Mouse (Mus musculus): ENCODE data around the gene Jazf1. TPM values are rescaled to one million over a fixed set of nuclear protein-coding genes. Genes with fewer than 3 reads are reported as not detected.

Gene Jazf1
- 3.4 and 5.7 TPM in 2 replicates for polyA plus RNA-seq (2016; fragmentation: Nextera tagmentation; extraction: Ambion mirVana)

GRCm38 (mm10) chr6:53067989-53068874 lies at the start of gene Jazf1:
TSS of gene Jazf1 (minus strand) at chr6:53068631.
- peak within 1 kb of the TSS; percentile 88 for H3K4me3 ChIP-seq
- 7% methylated on average over 99 of the region's 133 CpGs for WGBS

GRCm38 (mm10) chr6:53117855-53118254 lies 49.4 kb upstream of the Jazf1 start:
- no peaks in the 10 kb centered on the region for H3K9me3 ChIP-seq (replicated peaks)
- H3K36me3 ChIP-seq, result no peaks in the 10 kb centered on the region
- peak overlapping the region; percentile 28; the same call in 1 of the 2 replicates for H3K27ac ChIP-seq (replicated peaks)
- DNase-seq (ENCODE audit: low spot score), result no peak
- 69% methylated on average over 1 of the region's 1 CpGs for WGBS
- no peaks in the 10 kb centered on the region for H3K27me3 ChIP-seq (ENCODE audit: low read depth, poor library complexity, severe bottlenecking)
- H3K4me3 ChIP-seq, result no peak overlapping the region
- H3K4me1 ChIP-seq, result peaks cover 14% of the 10 kb centered on the region

More at GRCm38 (mm10) chr6:53067989-53068874, at the start of gene Jazf1:
- H3K27me3 ChIP-seq (ENCODE audit: low read depth, poor library complexity, severe bottlenecking), result peaks cover 72% of the 10 kb centered on the region
- peaks cover 15% of the 10 kb centered on the region for H3K4me1 ChIP-seq
- peak within 1 kb of the TSS; percentile 86 for H3K27ac ChIP-seq (replicated peaks)
- H3K9me3 ChIP-seq (replicated peaks), result no peaks in the 10 kb centered on the region
- peak; percentile 73 for DNase-seq (ENCODE audit: low spot score)
- no peaks in the 10 kb centered on the region for H3K36me3 ChIP-seq

DNA sequence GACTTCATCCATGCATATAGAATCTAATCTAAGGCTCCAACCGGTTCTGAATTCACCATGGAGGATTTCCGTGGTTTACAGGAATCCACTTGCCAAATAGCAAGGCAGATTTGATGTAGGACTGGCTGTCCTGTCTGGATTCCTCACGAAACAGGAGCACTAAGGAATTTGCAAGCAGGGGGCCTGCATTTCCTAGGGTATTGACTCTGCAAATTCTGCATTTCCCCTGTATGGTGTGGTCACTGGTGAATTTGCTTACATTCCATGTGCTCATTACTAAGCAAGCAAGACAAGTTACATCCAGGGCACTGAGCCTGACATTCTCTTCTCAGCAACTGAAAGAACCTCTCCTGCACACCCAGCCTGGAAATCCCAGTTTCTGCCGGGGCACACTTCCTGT lies 18.4 kb upstream of the Jazf1 start:
- WGBS, result 65% methylated on average over 4 of the region's 4 CpGs
- Histone ChIP-seq H3K4me1 (no peaks in the 10 kb centered on the region), H3K27ac (replicated peaks) (no peak overlapping the region), H3K36me3 (no peaks in the 10 kb centered on the region), H3K27me3 (ENCODE audit: low read depth, poor library complexity, severe bottlenecking) (no peaks in the 10 kb centered on the region), H3K4me3 (no peak overlapping the region), H3K9me3 (replicated peaks) (no peaks in the 10 kb centered on the region)
- no peak for DNase-seq (ENCODE audit: low spot score)

DNA sequence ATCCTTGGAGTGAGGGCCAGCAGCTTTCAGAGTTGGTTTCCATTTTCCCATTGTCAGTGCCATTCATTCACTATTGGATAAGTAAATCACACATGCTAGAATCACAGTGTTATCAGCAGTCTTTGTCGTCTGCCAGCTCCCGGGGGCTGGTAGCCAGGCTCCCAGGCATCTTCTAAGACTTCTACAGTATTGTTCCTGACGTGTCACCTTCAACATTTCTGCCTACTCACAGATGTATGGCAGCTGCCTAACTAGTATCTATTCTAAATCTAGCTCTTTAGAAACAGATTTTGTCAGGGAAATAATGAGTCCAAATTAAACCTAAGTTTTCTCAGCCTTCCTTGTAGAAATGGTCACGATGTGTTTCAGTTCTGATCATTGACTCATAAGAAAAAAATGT lies 12.8 kb upstream of the Jazf1 start:
- Histone ChIP-seq H3K9me3 (replicated peaks) (no peaks in the 10 kb centered on the region), H3K27me3 (ENCODE audit: low read depth, poor library complexity, severe bottlenecking) (no peaks in the 10 kb centered on the region), H3K4me3 (no peak overlapping the region), H3K27ac (replicated peaks) (no peak overlapping the region), H3K4me1 (peaks cover 7% of the 10 kb centered on the region; the same call in 1 of the 2 replicates), H3K36me3 (no peaks in the 10 kb centered on the region)
- WGBS, result 80% methylated on average over 4 of the region's 4 CpGs
- DNase-seq (ENCODE audit: low spot score), result no peak

GRCm38 (mm10) chr6:53078671-53079070 lies 10.2 kb upstream of the Jazf1 start:
- Histone ChIP-seq H3K4me1 (peaks cover 19% of the 10 kb centered on the region), H3K36me3 (no peaks in the 10 kb centered on the region), H3K27me3 (ENCODE audit: low read depth, poor library complexity, severe bottlenecking) (no peaks in the 10 kb centered on the region), H3K9me3 (replicated peaks) (no peaks in the 10 kb centered on the region), H3K4me3 (no peak overlapping the region), H3K27ac (replicated peaks) (no peak overlapping the region)
- DNase-seq (ENCODE audit: low spot score), result no peak
- WGBS, result 35% methylated on average over 2 of the region's 2 CpGs

GRCm38 (mm10) chr6:53071732-53072131 lies 3.3 kb upstream of the Jazf1 start:
- Histone ChIP-seq H3K27ac (replicated peaks) (no peak overlapping the region), H3K4me1 (peaks cover 27% of the 10 kb centered on the region), H3K36me3 (no peaks in the 10 kb centered on the region), H3K27me3 (ENCODE audit: low read depth, poor library complexity, severe bottlenecking) (peaks cover 59% of the 10 kb centered on the region), H3K4me3 (no peak overlapping the region), H3K9me3 (replicated peaks) (no peaks in the 10 kb centered on the region)
- no peak for DNase-seq (ENCODE audit: low spot score)
- 84% methylated on average over 6 of the region's 6 CpGs for WGBS

GRCm38 (mm10) chr6:53069976-53070575 lies 1.6 kb upstream of the Jazf1 start:
- Histone ChIP-seq H3K4me3 (no peak overlapping the region), H3K4me1 (peaks cover 23% of the 10 kb centered on the region), H3K36me3 (no peaks in the 10 kb centered on the region), H3K27me3 (ENCODE audit: low read depth, poor library complexity, severe bottlenecking) (peaks cover 72% of the 10 kb centered on the region), H3K27ac (replicated peaks) (no peak overlapping the region), H3K9me3 (replicated peaks) (no peaks in the 10 kb centered on the region)
- DNase-seq (ENCODE audit: low spot score), result no peak
- 35% methylated on average over 5 of the region's 5 CpGs for WGBS

- H3K36me3 ChIP-seq, result no peaks in the 10 kb centered on the region
- peak overlapping the region; percentile 86 for H3K27ac ChIP-seq (replicated peaks)
- H3K27me3 ChIP-seq (ENCODE audit: low read depth, poor library complexity, severe bottlenecking), result peaks cover 73% of the 10 kb centered on the region
- H3K4me1 ChIP-seq, result peaks cover 15% of the 10 kb centered on the region
- peak overlapping the region; percentile 88 for H3K4me3 ChIP-seq
- WGBS, result 4% methylated on average over 6 of the region's 6 CpGs
- H3K9me3 ChIP-seq (replicated peaks), result no peaks in the 10 kb centered on the region
- DNase-seq (ENCODE audit: low spot score), result no peak
These were observed 396 bp upstream of the Jazf1 start for GRCm38 (mm10) chr6:53068875-53069178.

DNA sequence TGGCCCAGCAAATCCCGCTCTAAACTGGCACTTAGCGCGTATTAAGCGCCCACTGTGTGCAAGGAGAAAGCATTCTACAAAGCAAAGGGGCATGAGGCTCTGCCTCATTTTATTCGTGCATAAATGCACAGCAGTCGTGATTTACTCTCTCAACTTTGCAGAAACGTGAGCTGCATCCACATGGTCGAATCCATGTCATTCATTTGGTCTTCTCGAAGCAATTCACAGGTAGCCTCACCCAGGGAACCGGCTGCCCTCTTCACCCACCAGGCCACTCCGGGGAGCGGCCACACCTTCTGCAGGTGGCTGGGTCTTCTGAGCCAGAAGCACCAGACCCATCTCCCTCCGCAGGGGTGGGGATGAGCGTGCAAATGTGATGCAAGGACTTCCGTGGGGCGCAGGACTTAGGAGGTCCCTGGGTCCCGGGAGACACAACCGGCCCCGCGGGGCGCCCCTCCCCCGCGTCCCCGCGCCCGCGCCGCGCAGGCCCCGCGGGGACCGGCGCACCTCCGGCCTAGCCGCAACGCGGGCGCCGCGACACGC lies 914 bp downstream of the Jazf1 start:
- Histone ChIP-seq H3K27me3 (ENCODE audit: low read depth, poor library complexity, severe bottlenecking) (peaks cover 65% of the 10 kb centered on the region), H3K27ac (replicated peaks) (peak overlapping the region; percentile 86), H3K4me3 (peak overlapping the region; percentile 88), H3K4me1 (peaks cover 15% of the 10 kb centered on the region), H3K36me3 (no peaks in the 10 kb centered on the region), H3K9me3 (replicated peaks) (no peaks in the 10 kb centered on the region)
- peak; percentile 26 for DNase-seq (ENCODE audit: low spot score)
- 3% methylated on average over 40 of the region's 41 CpGs for WGBS

GRCm38 (mm10) chr6:53066978-53067377 lies 1.5 kb downstream of the Jazf1 start:
- no peaks in the 10 kb centered on the region for H3K36me3 ChIP-seq
- H3K4me3 ChIP-seq, result peak overlapping the region; percentile 88; the same call in 1 of the 2 replicates
- no peak overlapping the region for H3K27ac ChIP-seq (replicated peaks)
- no peaks in the 10 kb centered on the region for H3K9me3 ChIP-seq (replicated peaks)
- no peak for DNase-seq (ENCODE audit: low spot score)
- H3K27me3 ChIP-seq (ENCODE audit: low read depth, poor library complexity, severe bottlenecking), result peaks cover 60% of the 10 kb centered on the region
- H3K4me1 ChIP-seq, result peaks cover 15% of the 10 kb centered on the region
- 60% methylated on average over 3 of the region's 3 CpGs for whole genome bisulfite sequencing

DNA sequence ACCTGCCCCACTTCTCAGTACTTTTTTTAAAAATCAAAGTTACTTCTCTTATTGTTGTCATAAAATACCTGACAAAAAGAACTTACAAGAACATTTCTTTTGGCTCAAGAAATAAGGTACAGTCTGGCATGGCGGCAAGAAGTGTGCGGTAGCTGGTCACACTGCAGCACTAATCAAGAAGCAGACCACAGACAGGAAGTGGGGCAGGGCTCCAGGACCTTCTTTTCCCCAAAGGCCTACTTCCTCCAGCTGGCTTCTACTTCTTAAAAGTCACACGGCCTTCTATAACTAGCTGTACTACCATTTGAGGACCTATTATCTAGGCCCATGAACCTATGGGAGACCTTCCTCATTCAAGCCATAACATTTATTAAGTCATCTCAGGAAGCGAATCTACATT lies 4.4 kb downstream of the Jazf1 start:
- Histone ChIP-seq H3K36me3 (no peaks in the 10 kb centered on the region), H3K4me3 (no peak overlapping the region), H3K27ac (replicated peaks) (no peak overlapping the region), H3K9me3 (replicated peaks) (no peaks in the 10 kb centered on the region), H3K4me1 (peaks cover 10% of the 10 kb centered on the region), H3K27me3 (ENCODE audit: low read depth, poor library complexity, severe bottlenecking) (peaks cover 31% of the 10 kb centered on the region)
- WGBS, result 89% methylated on average over 4 of the region's 4 CpGs
- DNase-seq (ENCODE audit: low spot score), result no peak

DNA sequence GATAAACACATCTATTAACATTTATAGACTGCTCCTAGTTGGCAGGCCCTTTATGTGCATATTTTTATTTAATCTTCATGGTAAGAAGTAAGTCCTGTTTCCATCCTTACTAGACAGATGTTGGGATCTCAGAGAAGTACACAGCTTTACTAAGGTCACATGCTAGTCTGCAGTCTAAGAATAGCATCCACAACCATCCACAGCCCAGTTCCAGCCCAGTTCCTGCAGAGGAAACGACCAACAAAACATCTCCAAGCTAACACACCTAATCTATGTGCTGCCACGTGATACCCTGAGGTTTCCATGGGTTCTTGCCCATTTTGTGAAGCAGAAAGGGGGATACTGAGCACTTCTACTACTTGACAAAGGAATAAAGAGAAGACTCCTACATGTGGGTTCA lies 13.5 kb downstream of the Jazf1 start:
- Histone ChIP-seq H3K27ac (replicated peaks) (no peak overlapping the region), H3K9me3 (replicated peaks) (no peaks in the 10 kb centered on the region), H3K4me3 (no peak overlapping the region), H3K36me3 (no peaks in the 10 kb centered on the region), H3K4me1 (no peaks in the 10 kb centered on the region), H3K27me3 (ENCODE audit: low read depth, poor library complexity, severe bottlenecking) (no peaks in the 10 kb centered on the region)
- no peak for DNase-seq (ENCODE audit: low spot score)
- WGBS, result 68% methylated on average over 2 of the region's 2 CpGs

- WGBS, result 84% methylated on average over 2 of the region's 2 CpGs
- Histone ChIP-seq H3K27ac (replicated peaks) (no peak overlapping the region), H3K9me3 (replicated peaks) (no peaks in the 10 kb centered on the region), H3K4me1 (peaks cover 13% of the 10 kb centered on the region; the same call in 1 of the 2 replicates), H3K36me3 (no peaks in the 10 kb centered on the region), H3K4me3 (no peak overlapping the region), H3K27me3 (ENCODE audit: low read depth, poor library complexity, severe bottlenecking) (no peaks in the 10 kb centered on the region)
- no peak for DNase-seq (ENCODE audit: low spot score)
These were observed 22.9 kb downstream of the Jazf1 start for GRCm38 (mm10) chr6:53045501-53045900.

Measured in midbrain, embryonic 10.5 days (tissue).